Mouse (Mus musculus) embryonic facial prominence, embryonic 13.5 days (tissue): Measurements from ENCODE around the gene Atrnl1. TPM values are rescaled to one million over a fixed set of nuclear protein-coding genes. Genes with fewer than 3 reads are reported as not detected.

Experiments used
- ATAC-seq: fragments of 200-750 bp; cut with Nextera tagmentation; 2 replicates; pipeline ENCODE4 v1.8.0; 2017; ENCODE audit warnings: low read depth; ENCODE audit not compliant: insufficient number of reproducible peaks, insufficient read depth, low FRiP score, low TSS enrichment
- H3K27ac ChIP-seq: fragments of 300-500 bp; sonication (generic); 2 replicates; pipeline ENCODE4 v1.5.1; 2015; ENCODE audit warnings: moderate library complexity, mild to moderate bottlenecking, inconsistent platforms
- H3K27me3 ChIP-seq: fragments of 300-500 bp; sonication (generic); 2 replicates; pipeline ENCODE4 v1.6.1; 2015; ENCODE audit warnings: mild to moderate bottlenecking, inconsistent platforms
- H3K36me3 ChIP-seq: fragments of 300-500 bp; sonication (generic); 2 replicates; pipeline ENCODE4 v1.6.1; 2015; ENCODE audit warnings: mild to moderate bottlenecking, inconsistent platforms
- H3K4me1 ChIP-seq: fragments of 300-500 bp; sonication (generic); 2 replicates; pipeline ENCODE4 v1.6.1; 2015; ENCODE audit warnings: inconsistent platforms
- H3K4me2 ChIP-seq: fragments of 300-500 bp; sonication (generic); 2 replicates; pipeline ENCODE4 v1.6.1; 2015; ENCODE audit warnings: moderate library complexity, mild to moderate bottlenecking, inconsistent platforms
- H3K4me3 ChIP-seq: fragments of 300-500 bp; sonication (generic); 2 replicates; pipeline ENCODE4 v1.5.1; 2015; ENCODE audit warnings: mild to moderate bottlenecking, inconsistent platforms
- H3K9ac ChIP-seq: fragments of 300-500 bp; sonication (generic); 2 replicates; pipeline ENCODE4 v1.6.1; 2015; ENCODE audit warnings: mild to moderate bottlenecking, inconsistent platforms
- H3K9me3 ChIP-seq: fragments of 300-500 bp; sonication (generic); 2 replicates; pipeline ENCODE4 v1.6.1; 2016; ENCODE audit warnings: inconsistent platforms
- WGBS: fragments of 180-500 bp; shearing (Covaris S2); methylation state at CpG from one replicate; pipeline ENCODE4 v1.1.7; 2015; ENCODE audit warnings: mixed read lengths; 5-methylcytosine and 5-hydroxymethylcytosine counted together
- polyA plus RNA-seq: library from polyadenylated mRNA; unstranded; fragments of >200 nt; fragmentation: Nextera tagmentation; extraction: Ambion mirVana; gene quantifications from 2 replicates; pipeline ENCODE4 v1.2.1, GENCODE M21; 2015

The Atrnl1 gene
- polyA plus RNA-seq, 1 experiment from 2014 or later: 8.2 TPM

DNA sequence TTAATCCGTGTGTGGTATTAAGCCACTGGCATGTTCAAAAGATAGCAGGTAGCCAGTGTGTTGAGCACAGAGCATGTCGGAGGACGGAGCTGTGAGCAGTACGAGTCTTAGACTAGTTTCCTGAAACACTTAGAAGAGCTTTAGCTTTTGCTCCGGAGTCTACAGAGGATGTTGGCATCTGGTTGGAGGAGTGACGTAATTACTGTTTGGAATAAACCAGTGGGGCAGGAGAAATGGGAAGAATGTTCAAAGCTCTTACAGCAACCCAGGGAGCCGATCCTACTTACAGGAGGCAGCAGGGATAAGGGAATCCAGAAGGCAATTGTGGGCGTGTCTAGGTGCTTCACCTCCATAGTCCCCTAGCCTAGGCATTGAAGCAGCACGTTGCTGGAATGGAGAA lies 21.3 kb upstream of the Atrnl1 start:
- Histone ChIP-seq H3K4me1 (peaks cover 23% of the 10 kb centered on the region), H3K27ac (no peak overlapping the region), H3K4me3 (no peak overlapping the region), H3K27me3 (no peaks in the 10 kb centered on the region), H3K9ac (no peak overlapping the region), H3K36me3 (no peaks in the 10 kb centered on the region), H3K9me3 (no peaks in the 10 kb centered on the region), H3K4me2 (no peak overlapping the region)
- ATAC-seq: no peak
- whole genome bisulfite sequencing: 63% methylated on average over 9 of the region's 9 CpGs

DNA sequence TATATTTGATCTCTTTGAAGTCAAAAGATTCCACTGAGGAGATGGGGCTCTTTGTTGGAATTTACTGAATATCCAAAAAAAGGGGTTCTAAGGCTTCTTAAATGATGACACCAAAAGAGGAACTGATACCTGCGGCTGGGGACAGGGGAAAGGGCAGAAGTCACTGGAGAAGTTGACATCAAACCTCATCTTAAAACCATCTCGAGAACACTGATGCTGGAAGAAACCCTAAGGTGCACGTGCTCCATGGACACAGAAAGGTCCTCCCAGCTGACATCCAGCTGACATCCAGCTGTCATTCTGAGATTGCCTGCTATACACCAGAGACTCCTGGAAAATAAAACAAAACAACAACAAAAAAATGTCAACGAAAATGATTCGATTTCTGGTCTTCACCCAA lies 19.9 kb upstream of the Atrnl1 start:
- H3K4me1 ChIP-seq: peaks cover 17% of the 10 kb centered on the region
- H3K9me3 ChIP-seq: no peaks in the 10 kb centered on the region
- H3K4me2 ChIP-seq: no peak overlapping the region
- no peak overlapping the region for H3K9ac ChIP-seq
- H3K27me3 ChIP-seq: no peaks in the 10 kb centered on the region
- no peak for ATAC-seq
- no peak overlapping the region for H3K27ac ChIP-seq
- no peak overlapping the region for H3K4me3 ChIP-seq
- no peaks in the 10 kb centered on the region for H3K36me3 ChIP-seq
- WGBS: 86% methylated on average over 5 of the region's 5 CpGs

DNA sequence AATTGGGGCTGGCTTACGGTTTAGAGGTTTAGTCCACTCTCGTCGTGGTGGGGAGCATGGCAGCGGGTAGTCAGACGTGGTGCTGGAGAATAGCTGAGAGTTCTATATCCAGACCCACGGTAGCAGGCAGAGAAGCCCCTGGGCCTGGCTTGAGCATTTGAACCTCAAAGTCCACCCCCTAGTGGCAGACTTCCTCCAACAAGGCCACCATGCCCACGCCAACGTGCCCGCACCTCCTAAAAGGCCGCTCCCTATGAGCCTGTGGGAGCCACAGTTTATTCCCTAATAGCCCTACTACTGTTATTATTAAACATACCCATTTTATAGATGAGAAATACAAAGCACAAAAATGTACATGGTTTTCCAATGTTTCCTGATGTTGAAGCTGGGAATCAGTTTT lies 19.2 kb upstream of the Atrnl1 start:
- no peaks in the 10 kb centered on the region for H3K27me3 ChIP-seq
- no peaks in the 10 kb centered on the region for H3K9me3 ChIP-seq
- no peaks in the 10 kb centered on the region for H3K36me3 ChIP-seq
- peaks cover 9% of the 10 kb centered on the region; the same call in 1 of the 2 replicates for H3K4me1 ChIP-seq
- H3K4me3 ChIP-seq: no peak overlapping the region
- H3K9ac ChIP-seq: no peak overlapping the region
- WGBS: 80% methylated on average over 10 of the region's 10 CpGs
- no peak for ATAC-seq
- no peak overlapping the region for H3K4me2 ChIP-seq
- no peak overlapping the region for H3K27ac ChIP-seq

GRCm38 (mm10) chr19:57592355-57592754 lies 18.5 kb upstream of the Atrnl1 start:
- peaks cover 9% of the 10 kb centered on the region; the same call in 1 of the 2 replicates for H3K4me1 ChIP-seq
- H3K9ac ChIP-seq: no peak overlapping the region
- ATAC-seq: no peak
- H3K4me2 ChIP-seq: no peak overlapping the region
- H3K9me3 ChIP-seq: no peaks in the 10 kb centered on the region
- H3K27me3 ChIP-seq: no peaks in the 10 kb centered on the region
- H3K27ac ChIP-seq: no peak overlapping the region
- 80% methylated on average over 2 of the region's 2 CpGs for WGBS
- no peaks in the 10 kb centered on the region for H3K36me3 ChIP-seq
- H3K4me3 ChIP-seq: no peak overlapping the region

DNA sequence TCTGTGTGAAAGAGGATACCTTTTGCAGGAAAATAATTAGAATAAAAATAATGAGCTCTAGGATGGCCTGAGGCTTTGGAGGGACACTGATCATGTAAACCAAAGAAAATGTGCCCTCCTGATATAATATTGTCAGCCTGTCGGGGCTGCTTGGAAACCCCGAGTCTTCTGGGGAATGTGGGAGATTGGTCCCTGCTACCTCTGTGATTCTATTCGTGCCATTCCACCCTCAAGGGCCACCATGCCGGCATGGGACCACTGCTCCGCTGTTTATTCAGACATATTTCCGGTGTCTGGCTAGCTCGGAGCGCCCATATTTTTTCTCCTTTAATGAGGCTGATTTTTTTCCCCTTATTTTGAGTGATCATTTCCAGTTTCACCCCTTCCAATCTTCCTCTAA lies 11.7 kb upstream of the Atrnl1 start:
- H3K27me3 ChIP-seq: no peaks in the 10 kb centered on the region
- peak overlapping the region; percentile 14; the same call in 1 of the 2 replicates for H3K4me2 ChIP-seq
- no peak overlapping the region for H3K9ac ChIP-seq
- 48% methylated on average over 8 of the region's 8 CpGs for WGBS
- H3K27ac ChIP-seq: no peak overlapping the region
- peaks cover 25% of the 10 kb centered on the region for H3K4me1 ChIP-seq
- ATAC-seq: no peak
- no peak overlapping the region for H3K4me3 ChIP-seq
- H3K9me3 ChIP-seq: no peaks in the 10 kb centered on the region
- H3K36me3 ChIP-seq: no peaks in the 10 kb centered on the region

- no peaks in the 10 kb centered on the region for H3K36me3 ChIP-seq
- ATAC-seq: no peak
- peak overlapping the region; percentile 48 for H3K27ac ChIP-seq
- H3K9ac ChIP-seq: no peak overlapping the region
- peaks cover 25% of the 10 kb centered on the region for H3K4me1 ChIP-seq
- no peaks in the 10 kb centered on the region for H3K9me3 ChIP-seq
- peak overlapping the region; percentile 23; the same call in 1 of the 2 replicates for H3K4me2 ChIP-seq
- 42% methylated on average over 16 of the region's 16 CpGs for WGBS
- no peaks in the 10 kb centered on the region for H3K27me3 ChIP-seq
- no peak overlapping the region for H3K4me3 ChIP-seq
These were observed 10.5 kb upstream of the Atrnl1 start for GRCm38 (mm10) chr19:57600233-57600929.

GRCm38 (mm10) chr19:57600930-57601328 lies 9.9 kb upstream of the Atrnl1 start:
- Histone ChIP-seq H3K27me3 (no peaks in the 10 kb centered on the region), H3K4me1 (peaks cover 25% of the 10 kb centered on the region), H3K36me3 (no peaks in the 10 kb centered on the region), H3K9ac (no peak overlapping the region), H3K4me2 (no peak overlapping the region), H3K4me3 (no peak overlapping the region), H3K9me3 (no peaks in the 10 kb centered on the region), H3K27ac (peak overlapping the region; percentile 55; the same call in 1 of the 2 replicates)
- no peak for ATAC-seq
- 18% methylated on average over 2 of the region's 2 CpGs for WGBS

DNA sequence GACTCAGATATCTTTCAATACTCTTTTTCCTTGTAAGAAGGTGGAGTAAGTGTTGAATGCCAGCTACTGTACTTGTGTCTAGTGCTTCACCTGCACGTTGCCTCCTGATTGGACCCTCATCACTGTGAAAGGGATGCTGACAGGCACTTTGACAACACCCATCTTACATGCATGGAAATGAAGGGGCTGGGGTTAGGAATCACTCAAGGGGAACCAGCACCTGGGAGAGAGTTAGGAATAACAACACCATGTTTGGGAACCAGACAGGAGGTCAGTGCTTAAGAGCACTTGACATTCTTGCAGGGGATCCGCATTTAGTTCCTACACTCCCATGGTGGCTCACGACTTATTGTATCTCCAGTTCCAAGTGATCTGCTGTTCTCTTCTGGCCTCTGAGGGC lies 7.2 kb upstream of the Atrnl1 start:
- WGBS: 77% methylated on average over 3 of the region's 3 CpGs
- Histone ChIP-seq H3K4me2 (no peak overlapping the region), H3K4me1 (peaks cover 34% of the 10 kb centered on the region), H3K4me3 (no peak overlapping the region), H3K36me3 (no peaks in the 10 kb centered on the region), H3K27ac (no peak overlapping the region), H3K9ac (no peak overlapping the region), H3K9me3 (no peaks in the 10 kb centered on the region), H3K27me3 (no peaks in the 10 kb centered on the region)
- ATAC-seq: no peak

- no peak overlapping the region for H3K4me3 ChIP-seq
- no peak for ATAC-seq
- H3K9me3 ChIP-seq: no peaks in the 10 kb centered on the region
- 66% methylated on average over 3 of the region's 3 CpGs for WGBS
- H3K27ac ChIP-seq: peak overlapping the region; percentile 36; the same call in 1 of the 2 replicates
- H3K27me3 ChIP-seq: no peaks in the 10 kb centered on the region
- H3K4me1 ChIP-seq: peaks cover 28% of the 10 kb centered on the region
- H3K4me2 ChIP-seq: 0 out of 2 replicates have a peak overlapping the region, but pooled peaks have one; percentile 18
- H3K36me3 ChIP-seq: no peaks in the 10 kb centered on the region
- H3K9ac ChIP-seq: no peak overlapping the region
These were observed 4.9 kb upstream of the Atrnl1 start for GRCm38 (mm10) chr19:57605941-57606340.

DNA sequence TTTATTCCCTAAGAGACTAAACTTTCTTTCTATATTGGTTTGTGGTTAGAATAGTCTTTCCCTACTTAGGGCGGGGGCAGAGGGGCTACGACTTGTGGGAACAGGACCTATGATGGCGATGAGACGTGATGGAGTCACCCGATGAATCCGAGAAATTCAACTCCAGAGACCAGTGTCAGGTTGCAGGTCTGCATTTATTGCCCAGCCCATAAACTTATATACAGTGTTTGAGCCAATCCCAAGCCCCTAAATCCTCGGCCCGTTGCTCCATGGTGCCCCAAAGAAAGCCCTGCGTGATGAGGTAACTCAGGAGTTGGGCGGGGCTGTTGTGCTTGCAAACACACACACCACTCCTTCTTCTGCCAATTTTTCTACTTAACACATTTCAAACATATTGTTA lies 4.5 kb upstream of the Atrnl1 start:
- WGBS: 56% methylated on average over 10 of the region's 10 CpGs
- Histone ChIP-seq H3K4me2 (0 out of 2 replicates have a peak overlapping the region, but pooled peaks have one; percentile 18), H3K27me3 (no peaks in the 10 kb centered on the region)

GRCm38 (mm10) chr19:57609361-57610057 lies 1.3 kb upstream of the Atrnl1 start:
- ATAC-seq: no peak
- H3K4me3 ChIP-seq: peak overlapping the region; percentile 96
- H3K27me3 ChIP-seq: no peaks in the 10 kb centered on the region
- no peaks in the 10 kb centered on the region for H3K9me3 ChIP-seq
- peaks cover 31% of the 10 kb centered on the region for H3K4me1 ChIP-seq
- peak overlapping the region; percentile 96 for H3K4me2 ChIP-seq
- peak overlapping the region; percentile 97 for H3K27ac ChIP-seq
- no peaks in the 10 kb centered on the region for H3K36me3 ChIP-seq
- peak overlapping the region; percentile 94 for H3K9ac ChIP-seq
- 10% methylated on average over 12 of the region's 12 CpGs for WGBS

More for the DNA sequence above, 4.5 kb upstream of the Atrnl1 start:
- Histone ChIP-seq H3K27ac (peak overlapping the region; percentile 51), H3K9me3 (no peaks in the 10 kb centered on the region), H3K4me1 (peaks cover 24% of the 10 kb centered on the region), H3K9ac (no peak overlapping the region), H3K4me3 (no peak overlapping the region), H3K36me3 (no peaks in the 10 kb centered on the region)
- no peak for ATAC-seq

DNA sequence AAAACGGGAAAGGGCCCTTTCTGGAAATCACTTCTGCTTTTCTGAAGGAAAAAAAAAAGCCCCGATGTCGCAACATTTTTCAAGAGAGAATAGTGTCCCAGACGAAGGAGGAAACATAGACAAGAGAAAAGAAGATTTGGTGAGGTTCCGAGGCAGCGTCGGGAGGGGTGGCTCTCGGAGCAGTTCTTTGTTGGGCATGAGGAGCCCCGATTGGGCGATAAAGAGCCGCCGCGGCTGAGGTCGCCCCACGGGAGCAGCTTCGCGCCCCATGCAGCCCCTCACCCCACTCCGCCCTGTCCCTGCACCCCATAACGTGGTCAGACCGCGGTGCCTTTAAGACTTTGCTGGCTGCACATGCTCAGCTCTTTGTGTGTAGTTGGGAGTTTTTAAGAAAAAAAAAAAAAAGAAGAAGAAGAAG lies 767 bp upstream of the Atrnl1 start:
- Histone ChIP-seq H3K9ac (peak overlapping the region; percentile 94), H3K27me3 (no peaks in the 10 kb centered on the region), H3K36me3 (no peaks in the 10 kb centered on the region), H3K27ac (peak overlapping the region; percentile 97), H3K4me2 (peak overlapping the region; percentile 96), H3K4me3 (peak overlapping the region; percentile 96), H3K9me3 (no peaks in the 10 kb centered on the region), H3K4me1 (peaks cover 31% of the 10 kb centered on the region)
- under 1% methylated on average over 21 of the region's 21 CpGs for WGBS
- ATAC-seq: no peak
